Comparison of ENCODE assay signal across 27 mouse cellular contexts in genomic region chr17:46593124-46593523, GRCm38 (mm10). TPM values are rescaled to one million over a fixed set of nuclear protein-coding genes. Genes with fewer than 3 reads are reported as not detected.
DNase-seq lines count a peak whose midpoint lies in the region; ATAC-seq and TF ChIP-seq lines count a peak whose summit lies in the region.
"Had no signal": no experiment of that assay in that cellular context is flagged by ENCODE, and none has a peak within 500 bp of the region (broad histone marks: within the 10 kb centered on the region; RNA-seq: fewer than 3 reads in every experiment).

No protein-coding gene starts in this region.

- no peak overlapping the region for H3K27ac ChIP-seq in embryonic facial prominence, embryonic 14.5 days (replicated peaks; ENCODE audit: low read depth, low read length)
- 0 out of 2 replicates have a peak overlapping the region, but pooled peaks have one; percentile 15 for H3K27ac ChIP-seq in limb, embryonic 10.5 days
- peak overlapping the region; percentile 71 for H3K27ac ChIP-seq in stomach, embryonic 16.5 days (ENCODE audit: low read length)
- H3K27ac ChIP-seq in forebrain, embryonic 15.5 days (replicated peaks): no peak overlapping the region
- H3K27ac ChIP-seq: heart, embryonic 13.5 days; hindbrain, embryonic 13.5 days; left cerebral cortex, adult 2 months; neural tube, embryonic 13.5 days had no signal

- peaks cover 42% of the 10 kb centered on the region for H3K36me3 ChIP-seq in embryonic facial prominence, embryonic 14.5 days (ENCODE audit: control insufficient read depth, insufficient read depth, low read length)
- H3K36me3 ChIP-seq in limb, embryonic 10.5 days: peaks cover 70% of the 10 kb centered on the region
- H3K36me3 ChIP-seq in stomach, embryonic 16.5 days (ENCODE audit: control insufficient read depth, insufficient read depth, low read length): no peaks in the 10 kb centered on the region
- peaks cover 17% of the 10 kb centered on the region for H3K36me3 ChIP-seq in forebrain, embryonic 15.5 days

- H3K4me1 ChIP-seq in lung, adult 2 months (ENCODE audit: control insufficient read depth, insufficient read depth, low read length): no peaks in the 10 kb centered on the region
- H3K4me1 ChIP-seq in embryonic facial prominence, embryonic 14.5 days (ENCODE audit: control insufficient read depth, insufficient read depth, low read length): peaks cover 15% of the 10 kb centered on the region
- peaks cover 15% of the 10 kb centered on the region for H3K4me1 ChIP-seq in limb, embryonic 10.5 days
- H3K4me1 ChIP-seq in stomach, embryonic 16.5 days (ENCODE audit: control insufficient read depth, insufficient read depth, low read length): peaks cover 26% of the 10 kb centered on the region
- no peaks in the 10 kb centered on the region for H3K4me1 ChIP-seq in forebrain, embryonic 15.5 days

- no peaks in the 10 kb centered on the region for H3K9me3 ChIP-seq in embryonic facial prominence, embryonic 14.5 days (ENCODE audit: control insufficient read depth, low read length)
- H3K9me3 ChIP-seq in limb, embryonic 10.5 days (replicated peaks): no peaks in the 10 kb centered on the region
- H3K9me3 ChIP-seq in stomach, embryonic 16.5 days (replicated peaks; ENCODE audit: control insufficient read depth, low read length): no peaks in the 10 kb centered on the region
- no peaks in the 10 kb centered on the region for H3K9me3 ChIP-seq in forebrain, embryonic 15.5 days
- H3K9me3 ChIP-seq: heart, embryonic 13.5 days; hindbrain, embryonic 13.5 days; neural tube, embryonic 13.5 days had no signal

- TF ChIP-seq CTCF in lung, adult 2 months (IDR thresholded peaks at IDR 0.05; ENCODE audit: insufficient read depth, low read length): no peak

- no peak for TF ChIP-seq POLR2A in lung, adult 2 months (IDR thresholded peaks at IDR 0.05; ENCODE audit: borderline replicate concordance, extremely low read depth, low read depth, low read length)

- WGBS in lung, adult 2 months: 69% methylated on average over 4 of the region's 4 CpGs
- 80% methylated on average over 4 of the region's 4 CpGs for WGBS in embryonic facial prominence, embryonic 14.5 days
- 93% methylated on average over 4 of the region's 4 CpGs for WGBS in limb, embryonic 10.5 days
- 73% methylated on average over 4 of the region's 4 CpGs for WGBS in stomach, embryonic 16.5 days
- WGBS in forebrain, embryonic 15.5 days: 92% methylated on average over 4 of the region's 4 CpGs

- H3K27me3 ChIP-seq in embryonic facial prominence, embryonic 14.5 days (replicated peaks; ENCODE audit: control insufficient read depth, insufficient read depth, low read length): no peaks in the 10 kb centered on the region
- no peaks in the 10 kb centered on the region for H3K27me3 ChIP-seq in limb, embryonic 10.5 days (ENCODE audit: low read depth, poor library complexity, severe bottlenecking)
- H3K27me3 ChIP-seq in stomach, embryonic 16.5 days (ENCODE audit: control insufficient read depth, insufficient read depth, low read length): no peaks in the 10 kb centered on the region
- no peaks in the 10 kb centered on the region for H3K27me3 ChIP-seq in forebrain, embryonic 15.5 days
- H3K27me3 ChIP-seq: heart, embryonic 13.5 days; hindbrain, embryonic 13.5 days; neural tube, embryonic 13.5 days had no signal

- no peak overlapping the region for H3K9ac ChIP-seq in embryonic facial prominence, embryonic 14.5 days (ENCODE audit: low read depth, low read length)
- H3K9ac ChIP-seq in stomach, embryonic 16.5 days (ENCODE audit: low read length): no peak overlapping the region
- no peak overlapping the region for H3K9ac ChIP-seq in forebrain, embryonic 15.5 days (replicated peaks)
- H3K9ac ChIP-seq: heart, embryonic 13.5 days; hindbrain, embryonic 13.5 days; liver, postnatal 0 days; neural tube, embryonic 13.5 days had no signal

- H3K4me2 ChIP-seq in embryonic facial prominence, embryonic 14.5 days (ENCODE audit: low read depth, low read length): no peak overlapping the region
- no peak overlapping the region for H3K4me2 ChIP-seq in stomach, embryonic 16.5 days (ENCODE audit: low read depth, low read length)
- H3K4me2 ChIP-seq in forebrain, embryonic 15.5 days (replicated peaks): no peak overlapping the region
- H3K4me2 ChIP-seq: heart, embryonic 13.5 days; hindbrain, embryonic 13.5 days; liver, embryonic 11.5 days; neural tube, embryonic 13.5 days had no signal

- peak; percentile 52 to 76 for DNase-seq in lung, adult 18-20 months
- DNase-seq in lung, adult 2 months: no peak
- DNase-seq in embryonic facial prominence, embryonic 14.5 days (ENCODE audit: low spot score): peak; percentile 38
- no peak for DNase-seq in limb, embryonic 10.5 days (ENCODE audit: low spot score)
- DNase-seq in urinary bladder, postnatal 10 days (ENCODE audit: low spot score): no peak
- DNase-seq: adrenal gland, adult 8-10 months; cerebellum, adult 11-12 months; gastrocnemius, postnatal 14 days; heart, adult 11 months; heart, postnatal 14 days; kidney, adult 18-20 months; kidney, postnatal 4 days; liver, postnatal 0 days; retina, postnatal 1 day; right cerebral cortex, postnatal 4 days; thymus, adult 2 months; thymus, postnatal 4 days had no signal

- ATAC-seq in embryonic facial prominence, embryonic 14.5 days (ENCODE audit: low read depth): no peak
- ATAC-seq in stomach, embryonic 16.5 days (ENCODE audit: insufficient read depth, low FRiP score): 0 out of 2 replicates have a peak, but pooled peaks have one; percentile 18
- ATAC-seq in forebrain, embryonic 15.5 days (replicated peaks): no peak
- ATAC-seq: forebrain, embryonic 16.5 days; liver, postnatal 0 days; midbrain, embryonic 16.5 days had no signal

- H3K4me3 ChIP-seq in lung, adult 2 months (replicated peaks; ENCODE audit: extremely low read depth, low read depth, low read length): no peak overlapping the region
- no peak overlapping the region for H3K4me3 ChIP-seq in embryonic facial prominence, embryonic 14.5 days (ENCODE audit: low read depth, low read length)
- no peak overlapping the region for H3K4me3 ChIP-seq in limb, embryonic 10.5 days
- H3K4me3 ChIP-seq in stomach, embryonic 16.5 days (replicated peaks; ENCODE audit: low read length): no peak overlapping the region
- no peak overlapping the region for H3K4me3 ChIP-seq in forebrain, embryonic 15.5 days
- H3K4me3 ChIP-seq: heart, embryonic 13.5 days; hindbrain, embryonic 13.5 days; left cerebral cortex, adult 2 months; myocyte; neural tube, embryonic 13.5 days had no signal

RNA-seq across cellular contexts. Expression of gene Ptk7, which starts 36.2 kb away (rescaled TPM):
- polyA plus RNA-seq in lung, adult 2 months (2012; rRNA removed): 52.6 and 57.3 TPM in 2 replicates
- polyA plus RNA-seq in embryonic facial prominence, embryonic 14.5 days (2014; fragmentation: Nextera tagmentation; extraction: Ambion mirVana): 68.0 and 90.7 TPM in 2 replicates
- 102 and 142 TPM in 2 replicates for polyA plus RNA-seq in limb, embryonic 10.5 days (2016; fragmentation: Nextera tagmentation; extraction: Ambion mirVana)
- polyA plus RNA-seq in stomach, embryonic 16.5 days (2015; fragmentation: Nextera tagmentation; extraction: Ambion mirVana): 93.9 and 94.9 TPM in 2 replicates
- polyA plus RNA-seq in forebrain, embryonic 15.5 days (2015; fragmentation: Nextera tagmentation; extraction: Ambion mirVana): 32.1 and 33.0 TPM in 2 replicates

RNA-seq across cellular contexts. Expression of gene Srf, which starts 37.1 kb away (rescaled TPM):
- 162 and 190 TPM in 2 replicates for polyA plus RNA-seq in lung, adult 2 months (2012; rRNA removed)
- polyA plus RNA-seq in embryonic facial prominence, embryonic 14.5 days (2014; fragmentation: Nextera tagmentation; extraction: Ambion mirVana): 10.5 and 14.0 TPM in 2 replicates
- 8.3 and 9.0 TPM in 2 replicates for polyA plus RNA-seq in limb, embryonic 10.5 days (2016; fragmentation: Nextera tagmentation; extraction: Ambion mirVana)
- polyA plus RNA-seq in stomach, embryonic 16.5 days (2015; fragmentation: Nextera tagmentation; extraction: Ambion mirVana): 7.0 and 8.9 TPM in 2 replicates
- polyA plus RNA-seq in forebrain, embryonic 15.5 days (2015; fragmentation: Nextera tagmentation; extraction: Ambion mirVana): 3.3 and 5.4 TPM in 2 replicates

RNA-seq across cellular contexts. Expression of gene Cul9, which starts 46.9 kb away (rescaled TPM):
- polyA plus RNA-seq in lung, adult 2 months (2012; rRNA removed): 25.3 and 27.5 TPM in 2 replicates
- polyA plus RNA-seq in embryonic facial prominence, embryonic 14.5 days (2014; fragmentation: Nextera tagmentation; extraction: Ambion mirVana): 5.5 and 6.0 TPM in 2 replicates
- 2.4 and 5.6 TPM in 2 replicates for polyA plus RNA-seq in limb, embryonic 10.5 days (2016; fragmentation: Nextera tagmentation; extraction: Ambion mirVana)
- 3.2 and 4.0 TPM in 2 replicates for polyA plus RNA-seq in stomach, embryonic 16.5 days (2015; fragmentation: Nextera tagmentation; extraction: Ambion mirVana)
- polyA plus RNA-seq in forebrain, embryonic 15.5 days (2015; fragmentation: Nextera tagmentation; extraction: Ambion mirVana): 16.8 and 17.4 TPM in 2 replicates

RNA-seq across cellular contexts. Expression of gene Klc4, which starts 52.7 kb away (rescaled TPM):
- polyA plus RNA-seq in lung, adult 2 months (2012; rRNA removed): 22.6 and 24.1 TPM in 2 replicates
- polyA plus RNA-seq in embryonic facial prominence, embryonic 14.5 days (2014; fragmentation: Nextera tagmentation; extraction: Ambion mirVana): 15.8 and 20.3 TPM in 2 replicates
- 23.6 and 28.8 TPM in 2 replicates for polyA plus RNA-seq in limb, embryonic 10.5 days (2016; fragmentation: Nextera tagmentation; extraction: Ambion mirVana)
- polyA plus RNA-seq in stomach, embryonic 16.5 days (2015; fragmentation: Nextera tagmentation; extraction: Ambion mirVana): 41.4 and 46.7 TPM in 2 replicates
- polyA plus RNA-seq in forebrain, embryonic 15.5 days (2015; fragmentation: Nextera tagmentation; extraction: Ambion mirVana): 41.4 and 45.1 TPM in 2 replicates

RNA-seq across cellular contexts. Expression of gene Mrpl2, which starts 52.9 kb away (rescaled TPM):
- polyA plus RNA-seq in lung, adult 2 months (2012; rRNA removed): 52.1 and 61.5 TPM in 2 replicates
- 91.8 and 100 TPM in 2 replicates for polyA plus RNA-seq in embryonic facial prominence, embryonic 14.5 days (2014; fragmentation: Nextera tagmentation; extraction: Ambion mirVana)
- polyA plus RNA-seq in limb, embryonic 10.5 days (2016; fragmentation: Nextera tagmentation; extraction: Ambion mirVana): 140 and 144 TPM in 2 replicates
- polyA plus RNA-seq in stomach, embryonic 16.5 days (2015; fragmentation: Nextera tagmentation; extraction: Ambion mirVana): 94.1 and 99.9 TPM in 2 replicates
- polyA plus RNA-seq in forebrain, embryonic 15.5 days (2015; fragmentation: Nextera tagmentation; extraction: Ambion mirVana): 73.7 and 81.9 TPM in 2 replicates

Comparison
In these comparisons a context has a peak if more than half of its experiments do, and no peak if none do; other contexts are left out.
1. DNase-seq: peak in lung, adult 18-20 months (2 of 2) and embryonic facial prominence, embryonic 14.5 days (single experiment); none in lung, adult 2 months (single experiment), limb, embryonic 10.5 days (single experiment) and urinary bladder, postnatal 10 days (single experiment).
2. H3K27ac ChIP-seq: peak in limb, embryonic 10.5 days (single experiment) and stomach, embryonic 16.5 days (single experiment); none in embryonic facial prominence, embryonic 14.5 days (single experiment) and forebrain, embryonic 15.5 days (single experiment).
3. RNA of gene Srf, which starts 37.1 kb away (polyA plus RNA-seq): 162 to 190 TPM in lung, adult 2 months; 10.5 to 14.0 TPM in embryonic facial prominence, embryonic 14.5 days, 7.0 to 8.9 TPM in stomach, embryonic 16.5 days, 8.3 to 9.0 TPM in limb, embryonic 10.5 days and 3.3 to 5.4 TPM in forebrain, embryonic 15.5 days; every median in the first group is over 10 times any median in the second.